Mouse (Mus musculus) thymus, adult 2 months (tissue): Measurements from ENCODE around the gene Tcp11x2. TPM values are rescaled to one million over a fixed set of nuclear protein-coding genes. Genes with fewer than 3 reads are reported as not detected.

Source experiments
- DNase-seq: peaks from one replicate; pipeline ENCODE4 v3.0.0; 2021
- H3K27ac ChIP-seq: fragments of 200-500 bp; 2 replicates; pipeline ENCODE4 v1.5.1; 2012; ENCODE audit warnings: low read length, control low read depth; ENCODE audit not compliant: control insufficient read depth, insufficient read depth
- H3K27me3 ChIP-seq: fragments of 200-500 bp; 2 replicates; pipeline ENCODE4 v1.6.1; 2012; ENCODE audit warnings: mild to moderate bottlenecking, low read length, moderate library complexity, mixed read lengths; ENCODE audit not compliant: control insufficient read depth, insufficient read depth
- H3K36me3 ChIP-seq: fragments of 200-500 bp; 2 replicates; pipeline ENCODE4 v1.6.1; 2012; ENCODE audit warnings: mild to moderate bottlenecking, low read length, moderate library complexity; ENCODE audit not compliant: control insufficient read depth, insufficient read depth
- H3K4me1 ChIP-seq: fragments of 200-500 bp; replicated peaks from 2 replicates; pipeline ENCODE4 v1.6.1; 2012; ENCODE audit warnings: low read length; ENCODE audit not compliant: control insufficient read depth, insufficient read depth
- H3K4me3 ChIP-seq: fragments of 200-500 bp; 2 replicates; pipeline ENCODE4 v1.5.1; 2012; ENCODE audit warnings: mild to moderate bottlenecking, low read length, control low read depth, moderate library complexity; ENCODE audit not compliant: control insufficient read depth, insufficient read depth
- CTCF ChIP-seq: fragments of 200-500 bp; IDR thresholded peaks from 2 replicates; pipeline ENCODE4 v1.5.1; 2012; ENCODE audit warnings: mild to moderate bottlenecking, control low read depth, low read length, moderate library complexity, borderline replicate concordance; ENCODE audit not compliant: control insufficient read depth, poor library complexity, insufficient read depth; ENCODE audit errors: extremely low read depth
- POLR2A ChIP-seq: fragments of 200-500 bp; IDR thresholded peaks from 2 replicates; pipeline ENCODE4 v1.6.1; 2012; ENCODE audit warnings: mild to moderate bottlenecking, low read length, control low read depth, moderate library complexity; ENCODE audit not compliant: control insufficient read depth, poor library complexity, insufficient read depth; ENCODE audit errors: extremely low read depth
- WGBS: fragments of 180-500 bp; shearing (Covaris S2); methylation state at CpG from one replicate; pipeline ENCODE4 v1.1.7; 2018; 5-methylcytosine and 5-hydroxymethylcytosine counted together
- polyA plus RNA-seq: library from polyadenylated mRNA; depleted of rRNA; stranded (reverse); fragments of >200 nt; gene quantifications from 2 replicates; pipeline ENCODE4 v1.2.3, GENCODE M21; 2012; rRNA removed

The Tcp11x2 gene
- polyA plus RNA-seq, 1 experiment = not detected

DNA sequence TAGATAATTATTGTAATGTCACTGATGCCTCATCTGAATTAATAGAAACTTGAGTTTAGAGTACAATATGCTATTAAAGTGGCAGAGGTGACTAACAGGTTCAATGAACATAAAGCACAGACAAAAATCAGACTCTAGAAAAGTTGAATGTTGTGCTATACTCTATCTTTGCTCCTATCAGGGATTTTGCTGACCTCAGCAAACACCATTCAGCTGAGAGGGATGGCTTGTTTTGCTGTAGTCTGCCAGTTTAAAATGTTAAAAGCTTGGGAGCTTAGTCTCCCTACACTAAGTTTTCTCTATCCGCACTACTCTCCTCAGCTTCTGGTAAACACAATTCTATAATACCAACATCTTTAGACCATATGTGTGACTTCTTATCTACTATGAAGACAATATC, 9.5 kb upstream of the Tcp11x2 start:
- WGBS = 93% methylated on average over 1 of the region's 1 CpGs

DNA sequence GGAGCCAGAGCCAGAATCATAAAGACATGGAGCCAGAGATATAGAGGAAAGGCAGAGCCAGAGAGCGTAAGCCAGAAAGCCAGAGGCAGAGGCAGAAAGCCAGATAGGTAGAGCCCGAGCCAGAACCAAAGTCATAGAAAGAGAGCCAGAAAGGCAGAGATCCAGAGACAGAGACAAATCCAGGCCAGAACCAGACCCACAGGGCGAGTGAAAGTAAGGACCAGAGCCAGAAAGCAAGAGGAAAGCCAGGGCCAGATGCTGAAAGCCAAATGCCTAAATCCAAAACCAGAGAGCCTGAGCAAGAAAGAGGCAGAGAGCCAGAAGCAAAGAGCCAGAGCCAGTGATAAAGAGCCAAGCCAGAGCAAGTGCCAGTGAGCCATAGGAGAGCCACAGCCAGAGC, 5.8 kb downstream of the Tcp11x2 start:
- WGBS = 80% methylated on average over 3 of the region's 3 CpGs
- DNase-seq = no peak
- no peaks in the 10 kb centered on the region for H3K27me3 ChIP-seq
- H3K4me3 ChIP-seq = no peak overlapping the region
- H3K27ac ChIP-seq = no peak overlapping the region
- no peaks in the 10 kb centered on the region for H3K36me3 ChIP-seq
- no peak for TF ChIP-seq CTCF
- no peak for TF ChIP-seq POLR2A
- H3K4me1 ChIP-seq = no peaks in the 10 kb centered on the region

More for the DNA sequence above, 9.5 kb upstream of the Tcp11x2 start:
- DNase-seq = no peak
- Histone ChIP-seq H3K4me1 (no peaks in the 10 kb centered on the region), H3K27ac (no peak overlapping the region), H3K27me3 (no peaks in the 10 kb centered on the region), H3K4me3 (no peak overlapping the region), H3K36me3 (no peaks in the 10 kb centered on the region)
- no peak for TF ChIP-seq CTCF
- TF ChIP-seq POLR2A = no peak

DNA sequence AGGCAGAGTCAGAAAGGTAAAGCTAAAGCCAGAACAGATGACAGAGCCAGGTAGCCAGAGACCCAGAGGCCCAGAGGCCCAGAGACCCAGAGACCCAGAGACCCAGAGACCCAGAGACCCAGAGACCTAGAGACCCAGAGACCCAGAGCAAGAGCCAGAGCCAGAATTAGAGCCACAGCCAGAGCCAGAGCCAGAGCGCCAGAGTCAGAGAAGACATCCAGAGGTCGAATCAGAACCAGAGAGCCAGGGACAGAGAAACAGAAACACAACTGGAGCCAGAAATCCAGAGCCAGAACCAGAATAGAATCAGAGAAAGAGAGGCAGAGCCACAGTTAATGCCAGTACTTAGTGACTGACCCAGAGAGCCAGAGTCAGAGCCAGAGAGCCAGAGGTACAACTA, 11.7 kb downstream of the Tcp11x2 start:
- 84% methylated on average over 2 of the region's 2 CpGs for WGBS
- H3K4me1 ChIP-seq = no peaks in the 10 kb centered on the region
- no peak for DNase-seq
- TF ChIP-seq CTCF = no peak
- TF ChIP-seq POLR2A = no peak
- H3K4me3 ChIP-seq = no peak overlapping the region
- H3K27ac ChIP-seq = no peak overlapping the region
- no peaks in the 10 kb centered on the region for H3K27me3 ChIP-seq
- no peaks in the 10 kb centered on the region for H3K36me3 ChIP-seq

GRCm38 (mm10) chrX:135652173-135652772, 41.3 kb downstream of the Tcp11x2 start:
- Histone ChIP-seq H3K4me3 (no peak overlapping the region), H3K4me1 (no peaks in the 10 kb centered on the region), H3K27me3 (no peaks in the 10 kb centered on the region), H3K36me3 (no peaks in the 10 kb centered on the region), H3K27ac (no peak overlapping the region)
- peak; percentile 4 for DNase-seq
- no peak for TF ChIP-seq POLR2A
- TF ChIP-seq CTCF = no peak
- 36% methylated on average over 9 of the region's 9 CpGs for WGBS

GRCm38 (mm10) chrX:135627605-135628004, 66.0 kb downstream of the Tcp11x2 start, which contains the start of gene Prame:
Gene Prame, minus strand, starts transcription at chrX:135627705.
- Histone ChIP-seq H3K27ac (no peak within 1 kb of the TSS), H3K36me3 (no peaks in the 10 kb centered on the region), H3K4me1 (no peaks in the 10 kb centered on the region), H3K4me3 (no peak within 1 kb of the TSS), H3K27me3 (no peaks in the 10 kb centered on the region)
- no peak for DNase-seq
- TF ChIP-seq CTCF = no peak
- 91% methylated on average over 11 of the region's 11 CpGs for WGBS

Other genes starting within 250 kb of the Tcp11x2 start
- gene AV320801, start 199.2 kb downstream of the Tcp11x2 start, polyA plus RNA-seq = not detected in 2 replicates
- 0.19 TPM in 1 of 2 replicates, not detected in the other for gene Nxf7, start 95.0 kb downstream of the Tcp11x2 start, polyA plus RNA-seq
- gene Prame, start 66.1 kb downstream of the Tcp11x2 start, polyA plus RNA-seq = not detected in 2 replicates
- not detected in 2 replicates for gene Tmsb15a, start 31.5 kb upstream of the Tcp11x2 start, polyA plus RNA-seq
- gene Armcx5, start 48.9 kb upstream of the Tcp11x2 start, polyA plus RNA-seq = 2.0 and 2.1 TPM in 2 replicates
- 19.9 and 20.3 TPM in 2 replicates for gene Gprasp1, start 48.9 kb upstream of the Tcp11x2 start, polyA plus RNA-seq
- gene Bhlhb9, start 103.8 kb upstream of the Tcp11x2 start, polyA plus RNA-seq = 11.5 and 14.6 TPM in 2 replicates
- 5.0 and 14.9 TPM in 2 replicates for gene Gprasp2, start 145.2 kb upstream of the Tcp11x2 start, polyA plus RNA-seq